Mouse (Mus musculus) CH12.LX (cell line): ENCODE measurements around the gene Imp3.

Experiments
- CHD1 ChIP-seq: IDR thresholded peaks from 2 replicates; pipeline ENCODE4 v1.6.1; 2012; ENCODE audit warnings: low read depth, low read length, improper control_type of control experiment, inconsistent platforms
- CHD2 ChIP-seq: IDR thresholded peaks from 2 replicates; pipeline ENCODE4 v1.6.1; 2011; ENCODE audit warnings: low read length, improper control_type of control experiment
- CTCF ChIP-seq, 2 experiments: IDR thresholded peaks in 1 of 2; conservative IDR thresholded peaks in 1 of 2; 2 replicates each; pipeline ENCODE4 v1.5.1; 2011 to 2012; ENCODE audit warnings: low read depth in 2 of 2, low read length in 2 of 2, improper control_type of control experiment in 1 of 2, inconsistent platforms in 1 of 2, mild to moderate bottlenecking in 1 of 2, moderate library complexity in 1 of 2
- EP300 ChIP-seq: IDR thresholded peaks from 2 replicates; pipeline ENCODE4 v1.6.1; 2011; ENCODE audit warnings: low read length, improper control_type of control experiment
- ETS1 ChIP-seq: conservative IDR thresholded peaks from 2 replicates; pipeline ENCODE4 v1.6.1; 2012; ENCODE audit warnings: low read depth, mild to moderate bottlenecking, inconsistent platforms, low read length, improper control_type of control experiment, moderate library complexity
- KAT2A ChIP-seq: IDR thresholded peaks from 2 replicates; pipeline ENCODE4 v1.6.1; 2012; ENCODE audit warnings: low read length, improper control_type of control experiment, inconsistent platforms; ENCODE audit not compliant: insufficient replicate concordance
- MAZ ChIP-seq: IDR thresholded peaks from 2 replicates; pipeline ENCODE4 v1.6.1; 2012; ENCODE audit warnings: low read depth, mild to moderate bottlenecking, inconsistent platforms, low read length, improper control_type of control experiment, moderate library complexity
- NELFE ChIP-seq: IDR thresholded peaks from 2 replicates; pipeline ENCODE4 v1.6.1; 2011; ENCODE audit warnings: low read depth, low read length, improper control_type of control experiment
- POLR2A ChIP-seq: IDR thresholded peaks from 2 replicates; pipeline ENCODE4 v1.6.1; 2011; ENCODE audit warnings: low read depth, mild to moderate bottlenecking, improper control_type of control experiment, low read length
- POLR2AphosphoS2 ChIP-seq: IDR thresholded peaks from 2 replicates; pipeline ENCODE4 v1.6.1; 2011; ENCODE audit warnings: low read depth, low read length, improper control_type of control experiment
- SIN3A ChIP-seq: IDR thresholded peaks from 2 replicates; pipeline ENCODE4 v1.6.1; 2012; ENCODE audit warnings: low read length, improper control_type of control experiment, inconsistent platforms
- SMC3 ChIP-seq: IDR thresholded peaks from 2 replicates; pipeline ENCODE4 v1.6.1; 2011; ENCODE audit warnings: low read depth, low read length, improper control_type of control experiment
- UBTF ChIP-seq: IDR thresholded peaks from 2 replicates; pipeline ENCODE4 v1.6.1; 2012; ENCODE audit warnings: low read depth, mild to moderate bottlenecking, inconsistent platforms, low read length, improper control_type of control experiment, moderate library complexity

DNA sequence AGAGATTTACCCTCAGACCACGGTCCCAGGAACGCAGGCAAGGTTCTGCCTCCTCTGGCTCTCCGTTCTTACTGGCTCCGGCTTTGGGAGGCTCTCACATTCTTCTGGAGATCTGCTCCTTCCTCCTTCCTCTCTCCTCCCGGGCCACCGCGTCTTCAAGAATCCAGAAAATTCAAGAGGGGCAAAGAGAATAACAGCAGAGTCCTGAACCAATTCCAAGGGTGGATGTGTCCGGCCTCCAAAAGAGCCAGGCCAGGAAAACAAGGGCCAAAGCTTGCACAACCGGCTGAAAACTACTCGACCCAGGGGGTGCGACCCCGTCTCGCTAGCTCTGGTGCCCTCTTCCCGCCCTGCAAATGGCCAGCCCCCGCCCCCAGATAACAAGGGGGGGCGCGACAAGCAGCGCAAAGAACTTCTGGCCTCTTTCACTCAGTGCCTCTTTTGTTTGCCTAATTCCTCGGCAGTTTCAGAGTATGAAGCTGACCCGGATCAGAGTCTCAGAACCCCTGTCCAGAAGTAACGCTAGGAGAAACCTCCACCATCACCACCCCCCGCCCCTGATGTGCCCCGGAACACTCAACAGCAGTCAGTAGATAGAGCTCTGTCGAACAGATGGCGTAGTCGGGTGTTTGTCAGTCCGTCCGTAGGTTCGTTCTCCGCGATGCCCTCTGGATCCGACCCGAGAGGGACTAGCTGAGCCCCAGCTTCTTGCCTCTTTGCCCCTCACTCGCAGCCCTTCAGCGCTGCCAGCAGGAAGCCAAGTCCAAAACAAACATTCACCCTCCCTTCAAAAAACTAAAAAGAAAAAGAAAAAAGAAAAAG lies 9.9 kb upstream of the Imp3 start:
- TF ChIP-seq CTCF (conservative IDR thresholded peaks at IDR 0.05 in 1 of 2, IDR thresholded peaks at IDR 0.05 in 1 of 2; ENCODE audit: low read depth in 2 of 2, low read length in 2 of 2) (no peak), UBTF (no peak; the same call in 1 of the 2 replicates), POLR2A (no peak), CHD2 (no peak), EP300 (no peak), KAT2A (no peak), ETS1 (no peak), NELFE (no peak), SIN3A (no peak), MAZ (no peak), CHD1 (no peak), SMC3 (no peak), POLR2AphosphoS2 (no peak)
